Mouse (Mus musculus) hindbrain, embryonic 14.5 days (tissue): ENCODE data around the gene Zfp990. TPM values are rescaled to one million over a fixed set of nuclear protein-coding genes. Genes with fewer than 3 reads are reported as not detected.
"Not testable (repeated sequence)": the region's sequence is repeated elsewhere in the genome, so short reads cannot be mapped to it uniquely, and the experiment has no call there.

Experiments
- ATAC-seq: fragments of 200-750 bp; cut with Nextera tagmentation; 2 replicates; pipeline ENCODE4 v1.8.0; 2017; ENCODE audit warnings: moderate number of reproducible peaks, mild to moderate bottlenecking, moderate TSS enrichment, moderate library complexity; ENCODE audit not compliant: low FRiP score
- DNase-seq: peaks from one replicate; pipeline ENCODE4 v3.0.0-alpha.2; 2015; ENCODE audit warnings: low spot score
- H3K27ac ChIP-seq: fragments of 300-500 bp; sonication (generic); 2 replicates; pipeline ENCODE4 v1.5.1; 2014; ENCODE audit warnings: mild to moderate bottlenecking, moderate library complexity
- H3K27me3 ChIP-seq: fragments of 300-500 bp; sonication (generic); 2 replicates; pipeline ENCODE4 v1.6.1; 2014; ENCODE audit warnings: mild to moderate bottlenecking, low read length, mixed read lengths; ENCODE audit not compliant: control insufficient read depth, insufficient read depth
- H3K36me3 ChIP-seq: fragments of 300-500 bp; sonication (generic); replicated peaks from 2 replicates; pipeline ENCODE4 v1.6.1; 2014; ENCODE audit not compliant: control insufficient read depth, insufficient read depth
- H3K4me1 ChIP-seq: fragments of 300-500 bp; sonication (generic); replicated peaks from 2 replicates; pipeline ENCODE4 v1.6.1; 2014; ENCODE audit warnings: antibody characterized with exemption, low read length, mixed read lengths; ENCODE audit not compliant: control insufficient read depth, insufficient read depth
- H3K4me2 ChIP-seq: fragments of 300-500 bp; sonication (generic); replicated peaks from 2 replicates; pipeline ENCODE4 v1.6.1; 2014; ENCODE audit warnings: mild to moderate bottlenecking, moderate library complexity
- H3K4me3 ChIP-seq: fragments of 300-500 bp; sonication (generic); replicated peaks from 2 replicates; pipeline ENCODE4 v1.5.1; 2014; ENCODE audit warnings: mild to moderate bottlenecking, low read length
- H3K9ac ChIP-seq: fragments of 300-500 bp; sonication (generic); 2 replicates; pipeline ENCODE4 v1.6.1; 2014
- H3K9me3 ChIP-seq: fragments of 300-500 bp; sonication (generic); 2 replicates; pipeline ENCODE4 v1.6.1; 2016; ENCODE audit warnings: low read length; ENCODE audit not compliant: control insufficient read depth
- WGBS: fragments of 180-500 bp; shearing (Covaris S2); extraction: QIAGEN DNeasy Blood & Tissue Kit; methylation state at CpG from one replicate; pipeline ENCODE4 v1.1.7; 2014; 5-methylcytosine and 5-hydroxymethylcytosine counted together
- polyA plus RNA-seq: library from polyadenylated mRNA; unstranded; fragments of >200 nt; fragmentation: Nextera tagmentation; extraction: Ambion mirVana; gene quantifications from 2 replicates; pipeline ENCODE4 v1.2.1, GENCODE M21; 2014

Gene Zfp990
- 0.12 and 0.33 TPM in 2 replicates for polyA plus RNA-seq

- not testable (repeated sequence) for DNase-seq
Observed at GRCm38 (mm10) chr4:145510459-145510858, at the start of gene Zfp990. Gene Zfp990 (plus strand): TSS chr4:145510759.

GRCm38 (mm10) chr4:145463553-145464253 is 46.9 kb upstream of the Zfp990 start:
- not testable (repeated sequence) for H3K27me3 ChIP-seq, H3K27ac ChIP-seq, H3K9ac ChIP-seq, H3K4me1 ChIP-seq, H3K36me3 ChIP-seq, ATAC-seq, H3K9me3 ChIP-seq
- peak overlapping the region; percentile 35 for H3K4me3 ChIP-seq
- peak overlapping the region; percentile 48 for H3K4me2 ChIP-seq
- 20% methylated on average over 63 of the region's 68 CpGs for WGBS
- peak; percentile 47 for DNase-seq

More at GRCm38 (mm10) chr4:145510459-145510858, at the start of gene Zfp990:
- H3K4me3 ChIP-seq, H3K4me2 ChIP-seq, H3K36me3 ChIP-seq, H3K4me1 ChIP-seq, H3K27ac ChIP-seq, H3K9me3 ChIP-seq, H3K27me3 ChIP-seq, ATAC-seq, H3K9ac ChIP-seq: not testable (repeated sequence)
- WGBS: 95% methylated on average over 2 of the region's 4 CpGs

- Histone ChIP-seq H3K9me3 (peaks cover 38% of the 10 kb centered on the region), H3K4me3 (no peak overlapping the region)
Observed at GRCm38 (mm10) chr4:145478128-145478527, 32.4 kb upstream of the Zfp990 start.

GRCm38 (mm10) chr4:145480699-145481098 is 29.9 kb upstream of the Zfp990 start:
- not testable (repeated sequence) for ATAC-seq, H3K27me3 ChIP-seq, H3K27ac ChIP-seq, H3K36me3 ChIP-seq, DNase-seq, H3K4me1 ChIP-seq, H3K4me3 ChIP-seq, H3K4me2 ChIP-seq, H3K9ac ChIP-seq
- peaks cover 44% of the 10 kb centered on the region for H3K9me3 ChIP-seq
- WGBS: 91% methylated on average over 8 of the region's 8 CpGs

More at GRCm38 (mm10) chr4:145478128-145478527, 32.4 kb upstream of the Zfp990 start:
- H3K4me1 ChIP-seq: no peaks in the 10 kb centered on the region
- no peak overlapping the region for H3K4me2 ChIP-seq
- DNase-seq (no peak), ATAC-seq (no peak)
- no peak overlapping the region for H3K9ac ChIP-seq
- WGBS: 87% methylated on average over 3 of the region's 3 CpGs
- H3K36me3 ChIP-seq: no peaks in the 10 kb centered on the region
- no peak overlapping the region for H3K27ac ChIP-seq
- no peaks in the 10 kb centered on the region for H3K27me3 ChIP-seq

- H3K4me3 ChIP-seq: no peak overlapping the region
- H3K36me3 ChIP-seq: no peaks in the 10 kb centered on the region
- no peak overlapping the region for H3K27ac ChIP-seq
- no peaks in the 10 kb centered on the region for H3K27me3 ChIP-seq
- no peaks in the 10 kb centered on the region for H3K4me1 ChIP-seq
- ATAC-seq (no peak), DNase-seq (no peak)
- no peak overlapping the region for H3K4me2 ChIP-seq
- peaks cover 12% of the 10 kb centered on the region; the same call in 1 of the 2 replicates for H3K9me3 ChIP-seq
- no peak overlapping the region for H3K9ac ChIP-seq
Observed at GRCm38 (mm10) chr4:145489396-145489795, 21.2 kb upstream of the Zfp990 start.

- H3K9me3 ChIP-seq: 0 out of 2 replicates have a peak, but pooled peaks cover 5% of the 10 kb centered on the region
- no peaks in the 10 kb centered on the region for H3K36me3 ChIP-seq
- H3K4me2 ChIP-seq: no peak overlapping the region
- no peaks in the 10 kb centered on the region for H3K27me3 ChIP-seq
- no peak for DNase-seq
- no peak overlapping the region for H3K27ac ChIP-seq
- no peak overlapping the region for H3K4me3 ChIP-seq
- WGBS: 84% methylated on average over 11 of the region's 11 CpGs
- no peak overlapping the region for H3K9ac ChIP-seq
- H3K4me1 ChIP-seq: no peaks in the 10 kb centered on the region
- ATAC-seq: no peak
Observed at GRCm38 (mm10) chr4:145492132-145492531, 18.4 kb upstream of the Zfp990 start.

GRCm38 (mm10) chr4:145493316-145493715 is 17.2 kb upstream of the Zfp990 start:
- WGBS: 78% methylated on average over 2 of the region's 2 CpGs
- H3K4me2 ChIP-seq, H3K4me3 ChIP-seq, H3K9ac ChIP-seq, H3K9me3 ChIP-seq, H3K27ac ChIP-seq, H3K36me3 ChIP-seq, H3K27me3 ChIP-seq, H3K4me1 ChIP-seq, ATAC-seq, DNase-seq: not testable (repeated sequence)

- not testable (repeated sequence) for H3K9ac ChIP-seq, H3K4me3 ChIP-seq, ATAC-seq, H3K9me3 ChIP-seq, H3K36me3 ChIP-seq, H3K27ac ChIP-seq, H3K4me1 ChIP-seq, H3K4me2 ChIP-seq, DNase-seq, H3K27me3 ChIP-seq
- WGBS: 75% methylated on average over 1 of the region's 2 CpGs
Observed at GRCm38 (mm10) chr4:145514637-145515036, 4.1 kb downstream of the Zfp990 start.

- ATAC-seq, DNase-seq, H3K4me1 ChIP-seq, H3K27me3 ChIP-seq, H3K36me3 ChIP-seq, H3K27ac ChIP-seq, H3K4me2 ChIP-seq, H3K9me3 ChIP-seq, H3K9ac ChIP-seq, H3K4me3 ChIP-seq: not testable (repeated sequence)
- 80% methylated on average over 4 of the region's 4 CpGs for WGBS
Observed at GRCm38 (mm10) chr4:145515776-145516565, 5.4 kb downstream of the Zfp990 start.
